Mouse (Mus musculus): ENCODE data around the gene Thrb.

- no peak for TF ChIP-seq GATA1 (IDR thresholded peaks at IDR 0.05; ENCODE audit: low read length)
- TF ChIP-seq TAL1 (IDR thresholded peaks at IDR 0.05; ENCODE audit: low read length), result no peak
Observed at GRCm38 (mm10) chr14:17827401-17827800, 167.3 kb downstream of the Thrb start.
